Mouse (Mus musculus): ENCODE results near the gene Mybbp1a.

GRCm38 (mm10) chr11:72393243-72393642 lies 47.9 kb upstream of the Mybbp1a start:
- no peak for TF ChIP-seq GATA1 (IDR thresholded peaks at IDR 0.05; ENCODE audit: borderline replicate concordance, low read length)
- TF ChIP-seq FLI1 (IDR thresholded peaks at IDR 0.05; ENCODE audit: low read length) = no peak

All from megakaryocyte, embryonic 14.5 days (primary cell).